Mouse (Mus musculus) G1E (cell line): ENCODE results near the gene Fpgs. TPM values are rescaled to one million over a fixed set of nuclear protein-coding genes. Genes with fewer than 3 reads are reported as not detected.
A peak's percentile ranks its signal among the peaks of the same experiment; 100 is the strongest.

Experiments used
- ATAC-seq: 2 replicates; pipeline ENCODE4 v1.8.0; 2016; ENCODE audit warnings: mild to moderate bottlenecking; ENCODE audit not compliant: insufficient number of reproducible peaks, poor library complexity, low FRiP score, severe bottlenecking; ENCODE audit errors: extremely low read depth
- DNase-seq: peaks from one replicate; pipeline ENCODE4 v3.0.0; 2012; ENCODE audit warnings: low spot score
- H3K27me3 ChIP-seq: 2 replicates; pipeline ENCODE4 v1.6.1; 2012; ENCODE audit warnings: mild to moderate bottlenecking, low read length, inconsistent platforms; ENCODE audit not compliant: insufficient read depth
- H3K36me3 ChIP-seq: replicated peaks from 2 replicates; pipeline ENCODE3; 2012; ENCODE audit warnings: mild to moderate bottlenecking, inconsistent platforms
- H3K4me1 ChIP-seq: 2 replicates; pipeline ENCODE4 v1.6.1; 2012; ENCODE audit warnings: low read depth, low read length, inconsistent platforms, mixed read lengths; ENCODE audit not compliant: insufficient read depth
- H3K4me3 ChIP-seq: 2 replicates; pipeline ENCODE4 v1.5.1; 2012; ENCODE audit warnings: low read depth, mild to moderate bottlenecking, inconsistent platforms, low read length, moderate library complexity, mixed read lengths
- H3K9me3 ChIP-seq: replicated peaks from 2 replicates; pipeline ENCODE4 v1.6.1; 2012; ENCODE audit warnings: inconsistent platforms
- CTCF ChIP-seq: IDR thresholded peaks from 2 replicates; pipeline ENCODE4 v1.5.1; 2012; ENCODE audit warnings: low read depth, low read length, inconsistent platforms, mixed read lengths
- GATA1 ChIP-seq: IDR thresholded peaks from 2 replicates; pipeline ENCODE4 v1.6.1; 2012; ENCODE audit warnings: borderline replicate concordance, low read length, inconsistent platforms, mixed read lengths
- GATA2 ChIP-seq: IDR thresholded peaks from 2 replicates; pipeline ENCODE4 v1.6.1; 2012; ENCODE audit warnings: low read depth, low read length, inconsistent platforms, borderline replicate concordance
- POLR2AphosphoS5 ChIP-seq: IDR thresholded peaks from 2 replicates; pipeline ENCODE4 v1.6.1; 2012; ENCODE audit warnings: low read depth, low read length, inconsistent platforms; ENCODE audit not compliant: insufficient replicate concordance
- TAL1 ChIP-seq: conservative IDR thresholded peaks from 2 replicates; pipeline ENCODE4 v1.6.1; 2012; ENCODE audit warnings: low read depth, low read length, inconsistent platforms, mixed read lengths
- polyA plus RNA-seq: library from polyadenylated mRNA; stranded (reverse); fragments of >175 nt; gene quantifications from 2 replicates; pipeline ENCODE4 v1.2.3, GENCODE M21; 2012
- total RNA-seq, 2 experiments: library from RNA; stranded (forward) in 1 of 2; stranded (reverse) in 1 of 2; fragments of 200-1000 nt in 1 of 2; fragments of >200 nt in 1 of 2; fragmentation: Nextera tagmentation in 1 of 2; gene quantifications; 2 replicates each; pipeline ENCODE4 v1.2.3; 2014 to 2017

Fpgs gene
- total and polyA plus RNA-seq, 3 experiments, result 12.8 to 81.4 (median 14.7) TPM

DNA sequence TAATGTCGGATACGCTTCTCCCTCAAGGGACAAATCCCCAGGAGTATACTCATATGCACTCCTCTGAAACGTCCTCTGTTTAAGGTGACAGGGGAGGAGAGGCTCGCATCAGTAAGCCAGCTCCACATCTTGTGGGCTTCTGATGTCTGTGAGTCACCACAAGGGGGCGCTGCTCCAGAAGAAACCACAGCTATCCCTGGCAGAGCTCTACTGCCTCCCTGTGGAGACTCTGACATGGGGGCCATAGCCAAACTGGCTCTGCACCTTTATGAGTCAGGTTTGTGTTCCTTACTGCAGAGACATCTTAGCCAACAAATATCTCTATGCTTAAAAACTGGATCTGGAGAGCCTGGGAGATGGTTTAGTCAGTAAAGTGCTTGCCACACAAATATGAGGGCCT is 14.5 kb downstream of the Fpgs start:
- no peak for TF ChIP-seq POLR2AphosphoS5
- no peak for TF ChIP-seq TAL1
- no peak for TF ChIP-seq GATA2
- TF ChIP-seq CTCF, result peak; percentile 98
- no peak for TF ChIP-seq GATA1
- Histone ChIP-seq H3K9me3 (no peaks in the 10 kb centered on the region), H3K27me3 (no peaks in the 10 kb centered on the region), H3K4me1 (peaks cover 39% of the 10 kb centered on the region), H3K4me3 (no peak overlapping the region), H3K36me3 (peaks cover 81% of the 10 kb centered on the region)
- peak; percentile 75 for DNase-seq
- peak; percentile 42; the same call in 1 of the 2 replicates for ATAC-seq

- DNase-seq (no peak), ATAC-seq (no peak)
- no peaks in the 10 kb centered on the region for H3K27me3 ChIP-seq
- peaks cover 97% of the 10 kb centered on the region for H3K36me3 ChIP-seq
- no peaks in the 10 kb centered on the region for H3K9me3 ChIP-seq
- TF ChIP-seq POLR2AphosphoS5 (no peak), GATA2 (no peak), GATA1 (no peak), TAL1 (no peak), CTCF (no peak)
- H3K4me3 ChIP-seq, result no peak overlapping the region
- peaks cover 28% of the 10 kb centered on the region for H3K4me1 ChIP-seq
Measured at GRCm38 (mm10) chr2:32687562-32687961, 16.4 kb downstream of the Fpgs start.

DNA sequence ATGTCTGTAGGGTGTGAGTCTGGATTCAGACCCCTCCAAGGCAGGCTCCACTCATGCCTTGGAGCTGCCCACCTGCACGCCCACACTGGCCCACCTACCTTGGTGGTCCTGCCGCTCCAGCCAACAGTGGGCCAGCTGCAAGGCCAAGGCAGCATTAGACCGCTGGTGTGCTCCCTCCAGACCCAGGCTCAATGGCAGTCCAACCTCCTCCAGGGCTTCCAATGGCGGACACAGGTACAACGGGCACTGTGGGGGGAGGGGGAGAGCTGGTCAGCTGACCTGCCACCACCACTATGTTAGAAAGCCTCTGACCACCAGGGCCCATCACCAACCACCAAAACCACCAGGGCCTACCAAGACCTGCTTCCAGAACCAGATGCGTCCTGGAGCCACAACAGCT is 17.3 kb downstream of the Fpgs start:
- Histone ChIP-seq H3K4me3 (no peak overlapping the region), H3K36me3 (peaks cover 97% of the 10 kb centered on the region), H3K9me3 (no peaks in the 10 kb centered on the region), H3K27me3 (no peaks in the 10 kb centered on the region), H3K4me1 (peaks cover 28% of the 10 kb centered on the region)
- ATAC-seq (no peak), DNase-seq (no peak)
- no peak for TF ChIP-seq GATA1

GRCm38 (mm10) chr2:32685807-32686206 is 18.1 kb downstream of the Fpgs start:
- ATAC-seq (no peak), DNase-seq (no peak)
- H3K9me3 ChIP-seq, result no peaks in the 10 kb centered on the region
- H3K36me3 ChIP-seq, result peaks cover 97% of the 10 kb centered on the region
- peaks cover 26% of the 10 kb centered on the region for H3K4me1 ChIP-seq
- H3K27me3 ChIP-seq, result no peaks in the 10 kb centered on the region
- TF ChIP-seq GATA2 (no peak), POLR2AphosphoS5 (no peak), TAL1 (no peak), CTCF (no peak)
- no peak overlapping the region for H3K4me3 ChIP-seq

DNA sequence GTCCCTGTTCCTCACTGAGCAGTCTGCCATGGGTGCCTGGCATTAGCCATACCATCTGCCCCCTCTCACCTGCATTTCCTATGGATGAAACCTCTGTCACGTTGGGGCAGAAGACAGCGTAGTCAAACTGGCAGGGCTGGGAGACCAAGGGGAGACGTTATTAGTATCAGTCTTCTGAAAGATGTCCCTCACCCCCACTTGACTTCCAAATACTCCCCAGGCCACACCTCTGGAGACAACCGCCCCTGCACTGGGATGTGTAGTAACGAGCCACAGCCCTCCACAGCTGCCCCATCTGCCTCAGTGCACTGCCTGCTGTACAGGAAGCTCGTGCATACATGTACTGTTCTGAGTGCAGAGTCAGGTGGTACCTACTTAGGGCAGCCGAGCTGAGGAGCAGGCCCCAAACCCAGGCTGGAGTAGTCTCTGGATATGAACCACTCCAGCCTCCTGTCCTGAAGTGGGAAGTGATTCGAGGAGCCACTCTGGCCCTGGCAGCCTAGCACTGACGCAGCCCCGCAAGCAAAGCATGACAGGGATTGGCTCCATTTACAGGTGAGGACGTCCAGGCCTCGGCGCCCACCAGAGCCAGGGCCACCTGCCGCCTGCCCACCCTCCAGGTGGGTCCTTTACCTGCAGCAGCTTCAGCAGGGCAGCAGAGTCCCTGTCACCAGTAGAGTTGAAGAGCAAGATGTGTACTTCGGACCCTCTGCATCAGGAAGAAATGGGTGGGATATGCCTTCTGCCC is 19.1 kb downstream of the Fpgs start:
- Histone ChIP-seq H3K27me3 (no peaks in the 10 kb centered on the region), H3K36me3 (peaks cover 98% of the 10 kb centered on the region), H3K4me1 (peaks cover 21% of the 10 kb centered on the region), H3K4me3 (no peak overlapping the region), H3K9me3 (no peaks in the 10 kb centered on the region)
- TF ChIP-seq GATA1, result no peak
- TF ChIP-seq GATA2, result no peak
- TF ChIP-seq CTCF, result no peak
- no peak for TF ChIP-seq POLR2AphosphoS5
- no peak for TF ChIP-seq TAL1
- no peak for ATAC-seq
- no peak for DNase-seq

GRCm38 (mm10) chr2:32683701-32684100 is 20.2 kb downstream of the Fpgs start:
- Histone ChIP-seq H3K4me3 (no peak overlapping the region), H3K9me3 (no peaks in the 10 kb centered on the region), H3K27me3 (no peaks in the 10 kb centered on the region), H3K36me3 (peaks cover 99% of the 10 kb centered on the region), H3K4me1 (peaks cover 16% of the 10 kb centered on the region)
- TF ChIP-seq CTCF, result no peak
- no peak for TF ChIP-seq GATA2
- TF ChIP-seq POLR2AphosphoS5, result no peak
- TF ChIP-seq TAL1, result no peak
- no peak for TF ChIP-seq GATA1
- DNase-seq, result no peak
- ATAC-seq, result no peak
